Mouse (Mus musculus): ENCODE results near the gene Kansl1.

DNA sequence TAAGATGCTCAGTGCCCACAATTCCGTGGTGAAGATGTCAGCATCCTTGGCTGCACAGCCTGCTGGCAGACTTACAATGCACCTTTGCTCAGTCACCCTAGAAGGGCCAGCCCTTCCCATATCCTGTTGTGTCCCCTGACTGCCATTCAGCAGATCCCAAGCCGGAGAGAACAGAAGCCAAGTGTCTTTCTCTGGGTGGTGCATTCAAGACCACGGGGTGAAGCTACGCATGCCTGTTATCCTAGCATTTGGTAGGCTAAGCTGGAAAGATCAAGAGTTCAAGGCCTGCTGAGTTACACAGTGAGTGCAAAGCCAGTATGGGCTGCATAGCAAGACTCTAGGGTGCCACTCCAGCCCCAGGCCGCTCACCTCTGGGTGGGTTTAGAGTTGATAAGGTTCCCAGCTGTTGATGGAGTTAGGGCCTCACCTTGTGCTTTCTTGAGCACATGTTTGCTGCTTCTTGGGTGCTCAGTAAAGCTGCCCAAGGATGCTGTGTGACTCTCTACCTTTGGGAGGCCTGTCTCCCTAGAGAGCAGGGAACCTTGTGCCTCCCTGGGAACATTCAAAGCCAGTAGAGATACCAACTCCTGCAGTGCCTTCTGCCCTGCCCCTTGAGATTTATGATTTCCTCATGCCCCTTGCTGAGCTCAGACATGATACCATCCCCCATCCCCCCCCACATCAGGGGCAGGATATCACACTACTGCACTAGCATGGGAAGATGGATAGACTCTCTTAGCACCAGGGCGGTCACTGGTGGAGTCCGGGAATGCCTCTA is 176.0 kb downstream of the Kansl1 start:
- no peak for TF ChIP-seq CTCF (IDR thresholded peaks at IDR 0.05; ENCODE audit: low read depth)
- no peak for TF ChIP-seq EP300 (optimal IDR thresholded peaks at IDR 0.05)
